Mouse (Mus musculus): ENCODE measurements at regions not wholly inside any gene's neighbourhood (a gene's known extent, or its start where the extent isn't known, plus 50 kb on each side); places are given as distances from the start of the nearest gene placed in this dataset.

- no peak for TF ChIP-seq CTCF (IDR thresholded peaks at IDR 0.05; ENCODE audit: low read depth, low read length)
- no peak for TF ChIP-seq POLR2A (IDR thresholded peaks at IDR 0.05; ENCODE audit: insufficient read depth, low read length)
These were observed 302.8 kb downstream of the Eipr1 start for GRCm38 (mm10) chr12:29054367-29054766.

Measured in ES-Bruce4 (cell line).